Mouse (Mus musculus) forebrain, embryonic 11.5 days (tissue): ENCODE data around the gene Grb2. TPM values are rescaled to one million over a fixed set of nuclear protein-coding genes. Genes with fewer than 3 reads are reported as not detected.

Experiments
- ATAC-seq: fragments of 200-750 bp; cut with Nextera tagmentation; replicated peaks from 2 replicates; pipeline ENCODE4 v1.8.0; 2017; ENCODE audit warnings: moderate TSS enrichment; ENCODE audit not compliant: low FRiP score
- DNase-seq: peaks from one replicate; pipeline ENCODE4 v3.0.0-alpha.2; 2017; ENCODE audit warnings: low spot score
- H3K27ac ChIP-seq: fragments of 300-500 bp; sonication (generic); 2 replicates; pipeline ENCODE4 v1.5.1; 2014; ENCODE audit warnings: low read depth, low read length
- H3K27me3 ChIP-seq: fragments of 300-500 bp; sonication (generic); 2 replicates; pipeline ENCODE4 v1.6.1; 2014; ENCODE audit warnings: mild to moderate bottlenecking, low read length, mixed read lengths; ENCODE audit not compliant: control insufficient read depth, insufficient read depth
- H3K36me3 ChIP-seq: fragments of 300-500 bp; sonication (generic); 2 replicates; pipeline ENCODE4 v1.6.1; 2014; ENCODE audit warnings: mild to moderate bottlenecking, low read length, moderate library complexity, mixed read lengths; ENCODE audit not compliant: control insufficient read depth, insufficient read depth
- H3K4me1 ChIP-seq: fragments of 300-500 bp; sonication (generic); replicated peaks from 2 replicates; pipeline ENCODE4 v1.6.1; 2014; ENCODE audit warnings: low read length, mixed read lengths; ENCODE audit not compliant: control insufficient read depth, insufficient read depth
- H3K4me2 ChIP-seq: fragments of 300-500 bp; sonication (generic); 2 replicates; pipeline ENCODE4 v1.6.1; 2014; ENCODE audit warnings: low read depth, mild to moderate bottlenecking, low read length, moderate library complexity, mixed read lengths; ENCODE audit not compliant: severe bottlenecking
- H3K4me3 ChIP-seq: fragments of 300-500 bp; sonication (generic); 2 replicates; pipeline ENCODE4 v1.5.1; 2014; ENCODE audit warnings: low read depth, low read length
- H3K9ac ChIP-seq: fragments of 300-500 bp; sonication (generic); 2 replicates; pipeline ENCODE4 v1.6.1; 2014; ENCODE audit warnings: low read length
- H3K9me3 ChIP-seq: fragments of 300-500 bp; sonication (generic); 2 replicates; pipeline ENCODE4 v1.6.1; 2016; ENCODE audit warnings: low read length, mixed read lengths; ENCODE audit not compliant: control insufficient read depth
- WGBS: fragments of 180-500 bp; shearing (Covaris S2); extraction: QIAGEN DNeasy Blood & Tissue Kit; methylation state at CpG from one replicate; pipeline ENCODE4 v1.1.7; 2014; 5-methylcytosine and 5-hydroxymethylcytosine counted together
- polyA plus RNA-seq: library from polyadenylated mRNA; unstranded; fragments of >200 nt; fragmentation: Nextera tagmentation; extraction: Ambion mirVana; gene quantifications from 2 replicates; pipeline ENCODE4 v1.2.1, GENCODE M21; 2014

Gene Grb2
- polyA plus RNA-seq, 1 experiment from 2014 or later: 63.0 TPM

GRCm38 (mm10) chr11:115641664-115642036, 66.7 kb downstream of the Grb2 start:
- 86% methylated on average over 4 of the region's 4 CpGs for WGBS
- no peaks in the 10 kb centered on the region; the same call in 1 of the 2 replicates for H3K36me3 ChIP-seq
- no peak for DNase-seq
- no peak overlapping the region for H3K4me2 ChIP-seq
- no peak for ATAC-seq
- no peak overlapping the region for H3K27ac ChIP-seq
- no peaks in the 10 kb centered on the region for H3K27me3 ChIP-seq
- H3K4me1 ChIP-seq: no peaks in the 10 kb centered on the region
- no peaks in the 10 kb centered on the region for H3K9me3 ChIP-seq
- H3K9ac ChIP-seq: no peak overlapping the region
- H3K4me3 ChIP-seq: no peak overlapping the region

DNA sequence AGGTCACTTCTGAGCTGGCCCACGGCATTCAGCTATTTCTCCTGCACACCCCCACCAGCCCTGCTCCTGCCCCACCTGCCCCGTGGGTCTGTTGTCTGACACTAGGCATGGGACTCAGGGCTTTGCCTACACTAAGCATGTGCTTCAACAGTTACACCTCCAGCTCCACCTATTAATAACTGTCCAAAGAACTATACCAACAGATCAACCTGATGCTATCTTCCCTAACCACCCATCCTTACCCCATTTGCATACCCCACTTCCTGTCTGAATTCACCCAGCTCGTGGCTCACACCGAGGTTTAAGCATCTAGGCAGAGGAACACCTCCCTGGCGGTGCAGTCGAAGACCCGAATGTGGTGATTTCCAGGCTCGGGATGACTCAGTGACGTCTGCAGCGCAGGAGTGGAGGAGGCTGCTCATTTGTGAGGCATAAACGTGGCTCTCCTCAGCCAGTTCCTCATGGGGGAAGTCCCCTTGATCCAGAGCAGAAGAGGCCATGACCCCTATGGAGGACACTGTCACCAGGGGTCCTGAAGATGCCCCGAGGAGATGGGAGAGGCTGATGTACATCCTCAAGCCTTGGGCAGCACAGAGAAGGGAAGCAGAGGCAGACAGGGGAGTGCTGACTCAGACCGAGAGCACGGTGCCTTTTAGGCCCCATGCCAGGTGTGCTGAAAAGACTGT, 67.3 kb downstream of the Grb2 start:
- Histone ChIP-seq H3K9me3 (no peaks in the 10 kb centered on the region), H3K27ac (no peak overlapping the region), H3K4me3 (no peak overlapping the region), H3K4me2 (no peak overlapping the region), H3K27me3 (no peaks in the 10 kb centered on the region), H3K4me1 (no peaks in the 10 kb centered on the region), H3K9ac (no peak overlapping the region), H3K36me3 (no peaks in the 10 kb centered on the region; the same call in 1 of the 2 replicates)
- no peak for ATAC-seq
- 64% methylated on average over 14 of the region's 14 CpGs for WGBS
- DNase-seq: no peak

DNA sequence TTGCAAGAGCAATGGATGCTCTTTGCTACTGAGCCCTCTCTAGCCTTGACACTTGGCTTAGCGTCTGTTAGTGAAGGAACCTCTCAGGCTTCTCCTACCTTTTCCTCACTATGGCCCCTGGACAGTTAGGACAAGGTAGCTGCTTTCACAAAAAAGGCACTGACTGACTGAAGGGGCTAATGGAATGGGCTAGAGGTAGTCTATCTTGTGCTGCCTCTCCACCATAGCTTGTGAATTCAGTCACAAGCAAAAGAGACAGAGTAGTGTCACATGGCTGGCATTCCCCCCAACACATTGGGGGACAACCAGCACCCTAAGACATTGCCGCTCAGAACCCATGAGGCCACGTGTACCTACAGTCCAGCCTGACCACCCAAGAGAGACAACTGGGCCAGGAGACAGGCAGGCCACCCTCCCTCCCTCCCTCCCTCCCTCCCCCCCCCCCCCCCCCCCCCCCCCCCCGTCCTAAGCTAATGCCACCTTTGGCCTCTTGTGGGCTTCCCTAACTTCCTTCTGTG, 68.0 kb downstream of the Grb2 start:
- ATAC-seq (no peak), DNase-seq (no peak)
- Histone ChIP-seq H3K36me3 (no peaks in the 10 kb centered on the region; the same call in 1 of the 2 replicates), H3K27ac (no peak overlapping the region), H3K27me3 (no peaks in the 10 kb centered on the region), H3K4me3 (no peak overlapping the region), H3K4me1 (no peaks in the 10 kb centered on the region), H3K4me2 (no peak overlapping the region), H3K9ac (no peak overlapping the region), H3K9me3 (no peaks in the 10 kb centered on the region)
- WGBS: 88% methylated on average over 3 of the region's 4 CpGs

DNA sequence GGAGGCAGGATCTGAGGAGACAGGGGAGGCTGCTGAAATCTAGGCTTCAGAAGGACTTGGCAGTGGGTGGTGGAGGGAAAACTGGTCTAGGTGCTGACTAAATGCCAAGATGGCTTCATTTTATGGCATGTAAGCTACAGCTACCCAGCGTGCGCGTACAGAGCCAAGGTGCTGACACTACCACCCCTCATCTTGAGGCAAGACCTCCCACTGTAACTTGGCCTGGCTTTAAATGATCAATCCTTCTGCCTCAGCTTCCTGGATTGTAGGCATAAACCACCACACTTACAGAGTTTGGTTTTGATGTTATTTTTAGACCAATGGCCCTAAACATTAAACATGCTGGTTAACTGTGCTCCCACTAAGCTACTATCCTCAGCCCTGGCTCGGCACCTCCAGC, 68.9 kb downstream of the Grb2 start:
- Histone ChIP-seq H3K36me3 (no peaks in the 10 kb centered on the region; the same call in 1 of the 2 replicates), H3K9me3 (no peaks in the 10 kb centered on the region), H3K27ac (no peak overlapping the region), H3K27me3 (no peaks in the 10 kb centered on the region), H3K4me2 (no peak overlapping the region), H3K9ac (no peak overlapping the region), H3K4me1 (no peaks in the 10 kb centered on the region), H3K4me3 (no peak overlapping the region)
- DNase-seq (no peak), ATAC-seq (no peak)
- WGBS: 95% methylated on average over 4 of the region's 4 CpGs

DNA sequence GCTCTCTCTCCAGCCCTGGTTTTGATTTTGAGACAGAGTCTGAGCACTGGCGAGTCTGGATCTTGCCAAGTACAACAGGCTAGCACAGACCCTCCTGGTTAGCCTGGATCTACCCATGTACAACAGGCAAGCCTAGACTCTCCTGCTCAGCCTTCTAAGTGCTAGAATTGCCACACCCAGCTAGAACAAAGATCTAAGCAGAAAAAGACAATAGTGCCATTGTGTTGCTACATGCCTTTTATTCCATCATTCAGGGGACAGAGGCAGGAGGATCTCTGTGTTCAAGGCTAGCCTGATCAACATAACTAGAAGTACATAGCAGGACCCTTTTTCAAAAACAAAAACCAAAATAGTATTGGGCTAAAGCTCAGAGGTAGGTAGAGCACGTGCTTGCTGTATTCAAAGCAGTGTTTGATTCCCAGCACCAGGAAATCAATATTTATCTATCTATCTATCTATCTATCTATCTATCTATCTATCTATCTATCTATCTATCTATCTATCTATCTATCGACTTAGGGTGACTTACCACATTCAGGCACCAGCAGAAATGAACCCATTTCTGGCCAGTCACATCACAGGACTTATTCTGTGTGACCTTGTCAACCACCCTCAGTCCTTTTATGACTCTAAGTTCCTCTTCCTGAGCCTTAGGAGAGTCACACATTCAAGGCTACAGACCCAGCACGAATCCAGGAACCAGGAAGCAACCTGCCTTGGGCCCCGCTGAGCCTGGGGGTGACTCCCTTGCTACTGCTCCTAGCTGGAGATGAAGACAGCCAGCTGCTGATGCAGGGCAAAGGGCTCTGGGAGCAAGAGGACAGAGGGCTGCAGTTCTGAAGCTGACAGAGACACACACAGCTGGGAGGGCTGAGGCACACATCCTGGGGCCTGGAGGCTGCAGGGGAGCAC, 69.6 kb downstream of the Grb2 start:
- DNase-seq (no peak), ATAC-seq (no peak)
- no peak overlapping the region for H3K4me2 ChIP-seq
- no peaks in the 10 kb centered on the region; the same call in 1 of the 2 replicates for H3K36me3 ChIP-seq
- H3K9me3 ChIP-seq: no peaks in the 10 kb centered on the region
- H3K9ac ChIP-seq: no peak overlapping the region
- no peaks in the 10 kb centered on the region for H3K27me3 ChIP-seq
- no peak overlapping the region for H3K27ac ChIP-seq
- no peaks in the 10 kb centered on the region for H3K4me1 ChIP-seq
- WGBS: 82% methylated on average over 5 of the region's 5 CpGs
- no peak overlapping the region for H3K4me3 ChIP-seq

DNA sequence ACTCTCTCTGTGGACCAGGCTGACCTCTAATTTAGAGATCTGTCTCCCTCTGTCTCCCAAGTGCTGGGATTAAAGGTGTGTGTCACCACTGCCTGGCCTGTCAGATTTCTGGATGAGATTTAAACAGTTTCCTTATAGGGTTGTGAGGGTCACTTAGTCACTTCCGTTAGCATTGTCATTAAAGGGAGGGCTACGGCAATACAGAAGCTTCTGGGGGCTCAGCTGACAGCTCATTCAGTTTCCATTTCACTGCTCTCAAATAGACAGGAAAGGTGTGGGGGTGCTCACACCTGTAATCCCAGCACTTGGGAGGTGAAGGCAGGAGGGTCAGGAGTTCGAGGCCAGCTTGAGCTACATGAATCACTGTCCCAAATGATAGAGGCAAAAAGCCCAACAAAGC, 71.4 kb downstream of the Grb2 start:
- H3K36me3 ChIP-seq: no peaks in the 10 kb centered on the region
- no peak for ATAC-seq
- WGBS: 89% methylated on average over 3 of the region's 3 CpGs
- no peak for DNase-seq
- H3K27ac ChIP-seq: no peak overlapping the region
- H3K4me2 ChIP-seq: no peak overlapping the region
- no peaks in the 10 kb centered on the region for H3K9me3 ChIP-seq
- no peak overlapping the region for H3K9ac ChIP-seq
- no peak overlapping the region for H3K4me3 ChIP-seq
- H3K27me3 ChIP-seq: no peaks in the 10 kb centered on the region
- H3K4me1 ChIP-seq: no peaks in the 10 kb centered on the region

- Histone ChIP-seq H3K27me3 (no peaks in the 10 kb centered on the region), H3K4me1 (no peaks in the 10 kb centered on the region)
- ATAC-seq: no peak
Observed at GRCm38 (mm10) chr11:115635484-115635883, 72.9 kb downstream of the Grb2 start.

DNA sequence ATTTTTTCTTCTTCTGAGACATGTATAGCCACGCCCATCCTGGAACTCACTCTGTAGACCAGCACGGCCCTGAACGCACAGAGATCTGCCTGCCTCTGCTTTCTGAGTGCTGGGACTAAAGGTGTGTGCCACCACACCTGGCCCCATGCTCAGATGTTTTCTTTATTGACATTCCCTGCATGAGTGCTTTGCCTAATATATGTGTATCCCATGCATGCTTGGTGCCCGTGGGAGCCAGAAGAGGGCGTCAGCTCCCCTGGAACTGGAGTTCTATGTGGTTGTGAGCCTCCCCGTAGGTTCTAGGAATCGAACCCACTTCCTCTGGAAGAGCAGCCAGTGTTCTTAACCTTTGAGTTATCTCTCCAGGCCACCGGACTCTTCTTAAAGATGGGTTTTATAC, 73.4 kb downstream of the Grb2 start:
- Histone ChIP-seq H3K36me3 (no peaks in the 10 kb centered on the region), H3K9me3 (no peaks in the 10 kb centered on the region), H3K4me3 (no peak overlapping the region), H3K9ac (no peak overlapping the region), H3K27ac (no peak overlapping the region), H3K4me2 (no peak overlapping the region), H3K27me3 (no peaks in the 10 kb centered on the region), H3K4me1 (no peaks in the 10 kb centered on the region)
- DNase-seq: peak; percentile 37
- ATAC-seq: no peak
- WGBS: 86% methylated on average over 8 of the region's 8 CpGs

More at GRCm38 (mm10) chr11:115635484-115635883, 72.9 kb downstream of the Grb2 start:
- WGBS: 70% methylated on average over 8 of the region's 8 CpGs
- Histone ChIP-seq H3K9ac (no peak overlapping the region), H3K4me2 (no peak overlapping the region), H3K36me3 (no peaks in the 10 kb centered on the region), H3K4me3 (no peak overlapping the region), H3K27ac (no peak overlapping the region), H3K9me3 (no peaks in the 10 kb centered on the region)
- DNase-seq: no peak
